Mouse (Mus musculus) gonadal fat pad, adult 2 months (tissue): ENCODE data around the gene Itga5. TPM values are rescaled to one million over a fixed set of nuclear protein-coding genes. Genes with fewer than 3 reads are reported as not detected.

Experiments used
- DNase-seq: peaks from one replicate; pipeline ENCODE4 v3.0.0-alpha.2; 2012; ENCODE audit warnings: low read depth
- polyA plus RNA-seq: library from polyadenylated mRNA; depleted of rRNA; stranded (reverse); fragments of >200 nt; gene quantifications from 2 replicates; pipeline ENCODE4 v1.2.3, GENCODE M21; 2012

Itga5 gene
- polyA plus RNA-seq, 1 experiment, result 20.6 TPM

GRCm38 (mm10) chr15:103313495-103314095 lies 53.0 kb downstream of the Itga5 start:
- no peak for DNase-seq

- DNase-seq, result no peak
These were observed 56.1 kb downstream of the Itga5 start, which contains the start of gene Gpr84 for GRCm38 (mm10) chr15:103310365-103310910. Gene Gpr84, minus strand, starts transcription at chr15:103310612.

- no peak for DNase-seq
These were observed 57.5 kb downstream of the Itga5 start for GRCm38 (mm10) chr15:103308876-103309580.

- DNase-seq, result no peak
These were observed 58.3 kb downstream of the Itga5 start for GRCm38 (mm10) chr15:103308056-103308875.

GRCm38 (mm10) chr15:103307125-103307524 lies 59.4 kb downstream of the Itga5 start:
- DNase-seq, result no peak

GRCm38 (mm10) chr15:103305792-103306645 lies 60.5 kb downstream of the Itga5 start:
- DNase-seq, result no peak

GRCm38 (mm10) chr15:103305070-103305678 lies 61.4 kb downstream of the Itga5 start:
- DNase-seq, result peak; percentile 87

GRCm38 (mm10) chr15:103304616-103304969 lies 62.0 kb downstream of the Itga5 start:
- DNase-seq, result no peak

- no peak for DNase-seq
These were observed 62.5 kb downstream of the Itga5 start for GRCm38 (mm10) chr15:103303916-103304615.

GRCm38 (mm10) chr15:103302341-103303021 lies 64.1 kb downstream of the Itga5 start:
- DNase-seq, result no peak

GRCm38 (mm10) chr15:103301547-103302340 lies 64.8 kb downstream of the Itga5 start:
- no peak for DNase-seq

- no peak for DNase-seq
These were observed 65.5 kb downstream of the Itga5 start for GRCm38 (mm10) chr15:103301046-103301445.

GRCm38 (mm10) chr15:103300560-103300959 lies 66.0 kb downstream of the Itga5 start:
- DNase-seq, result no peak

GRCm38 (mm10) chr15:103300067-103300471 lies 66.5 kb downstream of the Itga5 start:
- DNase-seq, result no peak

GRCm38 (mm10) chr15:103299644-103300043 lies 66.9 kb downstream of the Itga5 start:
- DNase-seq, result no peak

- no peak for DNase-seq
These were observed 67.5 kb downstream of the Itga5 start for GRCm38 (mm10) chr15:103298861-103299616.

- no peak for DNase-seq
These were observed 68.5 kb downstream of the Itga5 start for GRCm38 (mm10) chr15:103298026-103298425.

- no peak for DNase-seq
These were observed 69.2 kb downstream of the Itga5 start for GRCm38 (mm10) chr15:103297313-103297712.
